Mouse (Mus musculus) ovary, postnatal 10 days (tissue): ENCODE results near the gene Socs7.
A peak's percentile ranks its signal among the peaks of the same experiment; 100 is the strongest.
"Not testable (repeated sequence)": the region's sequence is repeated elsewhere in the genome, so short reads cannot be mapped to it uniquely, and the experiment has no call there.

Experiments used
- DNase-seq: peaks from one replicate; pipeline ENCODE4 v3.0.0; 2022; ENCODE audit warnings: low spot score

Gene Socs7

DNA sequence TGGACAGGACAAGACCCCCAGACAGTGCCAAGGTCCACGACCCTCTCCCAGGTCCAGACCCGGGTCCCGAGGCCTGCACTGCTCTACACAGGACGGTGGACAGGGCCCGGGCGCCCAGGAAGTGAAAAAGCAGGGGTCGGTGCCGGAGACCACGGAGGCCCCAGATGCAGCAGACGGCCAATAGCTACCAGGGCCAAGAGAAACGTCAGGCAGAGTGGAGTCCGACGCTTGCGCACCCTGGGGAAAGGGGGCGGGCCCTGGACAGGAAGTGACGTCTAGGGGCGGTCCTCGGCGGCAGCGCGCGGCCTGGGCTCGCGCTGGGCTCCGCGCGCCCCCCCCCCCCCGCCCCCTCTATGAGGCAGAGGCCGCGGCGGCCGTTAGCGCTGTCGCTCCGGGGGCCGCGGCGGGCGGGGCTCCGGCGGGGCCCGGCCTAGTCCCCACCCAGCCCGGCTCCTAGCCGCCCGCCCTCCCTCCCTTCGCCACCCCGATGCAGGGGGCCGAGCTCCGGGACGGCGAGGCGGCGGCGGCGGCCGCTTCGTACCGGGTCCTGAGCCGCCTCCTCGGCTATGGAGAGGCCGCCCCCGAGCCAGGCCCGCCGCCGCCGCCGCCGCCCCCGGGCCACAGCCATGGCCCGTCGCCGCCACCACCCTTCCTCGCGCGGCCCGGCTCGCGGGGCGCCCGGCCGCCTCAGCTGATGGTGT is at the start of gene Socs7:
Gene Socs7 (plus strand): TSS at position 604 of the 701 bp plus-strand sequence.
- DNase-seq: peak; percentile 81

DNA sequence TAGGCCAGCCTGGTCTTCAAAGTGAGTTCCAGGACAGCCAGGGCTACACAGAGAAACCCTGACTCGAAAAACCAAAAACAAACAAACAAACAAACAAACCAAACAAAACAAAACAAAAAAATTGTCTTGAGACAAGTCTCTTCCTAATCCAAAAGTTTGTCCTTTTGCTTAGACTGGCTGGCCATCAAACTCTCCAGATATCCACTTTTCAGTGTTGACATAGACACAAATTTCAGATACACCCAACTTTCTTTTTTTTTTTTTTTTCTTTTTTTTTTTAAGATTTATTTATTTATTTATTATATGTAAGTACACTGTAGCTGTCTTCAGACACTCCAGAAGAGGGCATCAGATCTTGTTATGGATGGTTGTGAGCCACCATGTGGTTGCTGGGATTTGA is 49.5 kb upstream of the Socs7 start:
- not testable (repeated sequence) for DNase-seq

DNA sequence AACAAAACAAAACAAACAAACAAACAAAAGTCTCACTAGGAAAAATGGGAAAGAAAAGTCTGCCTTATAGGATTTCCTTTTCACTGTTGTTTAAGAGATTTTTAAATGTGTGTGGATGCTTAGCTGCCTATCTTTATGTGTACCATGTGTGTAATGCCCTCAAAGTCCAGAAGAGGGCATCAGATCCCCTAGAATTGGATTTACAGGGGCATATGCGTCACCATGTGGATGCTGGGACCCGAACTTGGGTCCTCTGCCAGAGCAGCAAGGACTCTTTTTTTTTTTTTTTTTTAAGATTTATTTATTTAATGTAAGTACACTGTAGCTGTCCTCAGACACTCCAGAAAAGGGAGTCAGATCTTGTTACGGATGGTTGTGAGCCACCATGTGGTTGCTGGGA is 48.2 kb upstream of the Socs7 start:
- DNase-seq: no peak

DNA sequence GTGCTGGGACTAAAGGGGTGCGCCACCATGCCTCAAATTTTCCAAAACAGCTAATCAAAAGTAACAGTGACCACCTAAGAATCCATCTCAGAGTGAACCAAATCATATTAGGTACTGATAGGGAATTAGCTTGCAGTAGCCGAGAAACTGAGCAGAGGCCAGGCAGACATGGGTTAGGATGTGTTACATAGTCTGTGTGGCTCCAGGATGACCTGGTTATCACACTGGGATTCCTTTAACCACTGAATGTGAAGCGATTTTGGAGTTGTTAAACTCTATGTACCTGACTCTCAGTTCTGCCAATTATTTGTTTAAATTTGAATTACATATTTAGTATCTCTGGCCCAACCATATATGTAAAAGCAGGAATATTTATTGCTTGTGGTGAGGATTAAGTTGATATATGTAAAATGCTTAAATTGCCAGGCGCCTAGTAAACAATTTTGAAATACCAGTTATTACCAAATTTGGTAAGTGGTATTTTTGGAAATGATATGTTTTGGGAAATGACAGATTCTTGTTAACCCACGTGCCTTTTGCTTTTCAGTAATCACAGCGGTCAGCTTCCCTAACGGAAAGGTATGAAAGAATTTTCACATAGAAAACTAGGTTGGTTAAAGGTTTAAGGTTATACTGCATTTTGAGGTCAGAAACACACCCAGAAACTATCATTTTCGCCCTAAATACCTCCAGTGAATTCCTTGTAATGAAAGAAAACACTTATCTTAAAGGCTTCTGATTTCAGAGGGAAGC is 47.4 kb upstream of the Socs7 start:
- no peak for DNase-seq

DNA sequence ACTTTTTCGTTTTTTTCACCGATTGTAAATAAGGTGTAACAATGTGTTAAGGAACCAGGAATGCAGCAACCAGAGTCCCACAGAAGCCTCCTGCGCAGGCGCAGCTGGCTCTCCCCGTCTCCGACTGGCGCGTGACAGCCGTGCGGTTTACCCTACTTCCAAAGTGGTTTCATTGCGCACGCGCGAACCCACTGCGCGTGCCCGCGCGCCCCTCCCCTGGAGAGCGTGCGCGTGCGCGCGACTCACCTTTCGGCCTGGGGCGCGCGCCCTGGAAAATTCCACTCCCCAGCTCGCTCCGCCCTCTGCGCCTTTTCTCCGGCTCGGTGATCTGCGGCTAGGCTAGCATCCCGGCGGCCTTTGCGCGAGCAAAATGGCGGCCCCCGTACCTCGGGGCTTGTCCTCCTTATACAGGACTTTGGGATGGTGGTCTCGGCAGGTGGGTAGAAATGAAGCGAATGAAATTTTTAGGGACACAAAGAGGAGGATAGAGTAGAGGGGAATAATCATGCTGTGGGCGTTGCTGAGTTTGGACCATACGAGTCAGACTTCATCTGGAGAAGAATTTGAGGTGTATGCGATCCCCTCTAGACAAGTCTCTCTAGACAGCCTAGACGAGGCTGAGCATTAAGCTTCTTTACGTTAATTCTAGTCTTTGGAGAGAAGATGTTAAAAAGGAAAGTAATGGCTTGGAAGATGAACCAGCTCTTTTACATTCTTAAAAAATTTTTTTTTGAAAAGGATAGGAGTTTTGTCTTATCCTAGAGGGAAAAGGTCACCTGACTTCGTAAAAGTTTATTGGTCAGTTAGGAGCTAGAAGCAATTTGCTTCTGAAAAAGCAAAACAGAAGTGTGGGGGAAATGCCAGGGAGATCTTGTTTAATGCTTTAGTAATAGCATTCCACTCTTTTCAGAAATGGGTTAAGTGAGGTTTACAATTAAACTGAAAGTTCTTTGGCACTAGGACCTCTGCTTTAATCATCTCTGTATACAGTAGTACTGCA is 46.5 kb upstream of the Socs7 start, which contains the start of gene Mrpl45:
Gene Mrpl45 (plus strand): TSS at position 213 of the 1,000 bp plus-strand sequence.
- peak; percentile 95 for DNase-seq

DNA sequence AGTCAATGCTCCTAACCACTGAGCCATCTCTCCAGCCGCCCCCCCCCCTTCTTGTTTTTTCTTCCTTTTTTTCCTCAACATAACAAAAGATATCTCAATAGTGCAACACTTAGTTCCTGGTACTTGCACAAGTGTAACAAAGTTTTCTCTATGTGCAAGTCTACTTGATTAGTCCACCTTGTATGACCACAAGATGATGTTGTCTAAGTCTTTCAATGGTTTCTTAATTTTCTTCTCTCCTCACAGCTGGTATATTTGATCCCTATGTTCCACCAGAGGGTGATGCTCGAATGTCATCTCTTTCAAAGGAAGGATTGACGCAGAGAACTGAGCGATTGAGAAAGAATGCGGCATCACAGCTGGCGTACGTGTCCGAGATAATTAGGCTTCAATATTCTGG is 41.2 kb upstream of the Socs7 start:
- no peak for DNase-seq

DNA sequence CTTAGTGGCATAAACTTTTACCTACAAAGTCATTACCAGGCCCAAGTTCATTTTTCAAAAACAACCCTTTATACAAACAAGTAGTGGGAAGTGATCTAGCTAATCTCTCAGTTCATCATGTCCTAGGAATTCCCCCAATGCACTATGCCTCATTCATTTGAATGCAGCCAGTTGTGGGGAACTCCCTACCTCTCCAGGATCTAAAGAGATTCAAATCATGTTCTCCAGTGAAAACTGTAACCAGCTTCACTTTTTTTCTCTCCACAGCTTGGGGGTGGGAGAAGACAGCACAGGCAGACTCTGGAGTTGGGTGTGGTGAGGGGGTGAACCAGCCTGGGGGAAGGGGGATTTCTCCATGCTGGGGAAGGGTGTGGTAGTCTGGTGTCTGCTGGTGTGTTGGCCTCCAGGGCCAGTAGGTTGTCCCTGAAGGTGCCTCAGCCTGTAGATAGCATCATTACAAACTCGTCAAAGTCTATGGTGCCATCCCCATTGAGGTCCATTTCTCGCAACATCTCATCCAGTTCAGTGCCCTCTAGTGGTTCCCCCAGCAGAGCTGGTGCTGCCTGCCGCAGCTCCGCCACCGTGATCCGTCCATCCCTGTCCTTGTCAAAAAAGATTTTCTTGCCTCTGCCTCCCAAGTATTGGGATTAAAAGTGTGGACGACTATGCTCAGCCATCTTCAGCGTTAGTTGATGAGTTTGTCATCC is 40.3 kb upstream of the Socs7 start:
- not testable (repeated sequence) for DNase-seq

DNA sequence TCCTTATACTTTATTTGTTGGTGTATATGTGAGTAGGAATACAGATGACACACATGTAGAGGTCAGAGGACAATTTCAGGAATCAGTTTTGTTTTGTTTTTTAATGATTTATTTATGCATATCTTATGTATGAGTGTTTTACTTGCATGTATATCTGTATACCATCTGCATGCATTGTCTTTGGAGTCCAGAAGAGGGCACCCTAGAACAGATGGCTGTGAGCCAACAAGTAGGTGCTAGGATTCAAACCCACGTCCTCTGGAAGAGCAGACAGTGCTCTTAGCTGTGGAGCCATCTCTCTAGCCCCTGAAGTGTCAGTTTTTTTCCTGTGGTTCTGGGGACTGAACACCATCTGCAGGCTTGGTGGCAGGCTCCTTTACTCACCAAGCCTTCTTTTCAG is 37.1 kb upstream of the Socs7 start:
- DNase-seq: no peak

DNA sequence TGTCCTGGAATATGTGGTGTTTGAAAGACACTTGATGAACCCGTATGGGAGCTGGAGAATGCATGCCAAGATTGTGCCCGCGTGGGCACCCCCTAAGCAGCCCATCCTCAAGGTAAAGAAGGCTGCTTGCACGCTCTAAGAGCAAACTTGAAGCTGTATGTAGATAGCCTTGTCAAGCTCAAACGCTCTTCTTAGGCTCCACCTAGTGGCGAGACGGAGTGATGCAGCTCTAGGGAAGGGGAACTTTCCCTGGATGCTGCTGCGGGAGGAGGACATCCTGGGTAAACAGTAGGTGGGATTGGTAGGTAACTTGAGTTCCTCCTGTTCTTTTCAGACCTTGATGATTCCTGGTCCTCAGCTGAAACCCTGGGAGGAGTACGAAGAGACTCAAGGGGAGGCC is 34.2 kb upstream of the Socs7 start:
- DNase-seq: no peak

DNA sequence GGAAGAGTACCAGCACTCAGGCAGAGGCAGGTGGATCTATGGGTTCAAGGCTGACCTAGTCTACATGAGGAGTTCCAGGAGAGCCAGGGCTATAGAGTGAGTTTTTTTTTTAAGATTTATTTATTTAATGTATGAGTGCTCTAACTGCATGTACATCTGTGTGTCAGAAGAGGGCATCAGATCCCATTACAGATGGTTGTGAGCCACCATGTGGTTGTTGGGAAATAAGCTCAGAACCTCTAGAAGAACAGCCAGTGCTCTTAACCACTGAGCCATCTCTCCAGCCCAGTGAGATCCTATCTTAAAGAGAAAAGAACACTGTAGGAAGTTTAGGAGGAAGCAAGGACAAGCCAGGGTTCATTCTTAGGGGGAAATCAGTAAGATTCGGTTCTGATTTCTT is 32.0 kb upstream of the Socs7 start:
- no peak for DNase-seq

DNA sequence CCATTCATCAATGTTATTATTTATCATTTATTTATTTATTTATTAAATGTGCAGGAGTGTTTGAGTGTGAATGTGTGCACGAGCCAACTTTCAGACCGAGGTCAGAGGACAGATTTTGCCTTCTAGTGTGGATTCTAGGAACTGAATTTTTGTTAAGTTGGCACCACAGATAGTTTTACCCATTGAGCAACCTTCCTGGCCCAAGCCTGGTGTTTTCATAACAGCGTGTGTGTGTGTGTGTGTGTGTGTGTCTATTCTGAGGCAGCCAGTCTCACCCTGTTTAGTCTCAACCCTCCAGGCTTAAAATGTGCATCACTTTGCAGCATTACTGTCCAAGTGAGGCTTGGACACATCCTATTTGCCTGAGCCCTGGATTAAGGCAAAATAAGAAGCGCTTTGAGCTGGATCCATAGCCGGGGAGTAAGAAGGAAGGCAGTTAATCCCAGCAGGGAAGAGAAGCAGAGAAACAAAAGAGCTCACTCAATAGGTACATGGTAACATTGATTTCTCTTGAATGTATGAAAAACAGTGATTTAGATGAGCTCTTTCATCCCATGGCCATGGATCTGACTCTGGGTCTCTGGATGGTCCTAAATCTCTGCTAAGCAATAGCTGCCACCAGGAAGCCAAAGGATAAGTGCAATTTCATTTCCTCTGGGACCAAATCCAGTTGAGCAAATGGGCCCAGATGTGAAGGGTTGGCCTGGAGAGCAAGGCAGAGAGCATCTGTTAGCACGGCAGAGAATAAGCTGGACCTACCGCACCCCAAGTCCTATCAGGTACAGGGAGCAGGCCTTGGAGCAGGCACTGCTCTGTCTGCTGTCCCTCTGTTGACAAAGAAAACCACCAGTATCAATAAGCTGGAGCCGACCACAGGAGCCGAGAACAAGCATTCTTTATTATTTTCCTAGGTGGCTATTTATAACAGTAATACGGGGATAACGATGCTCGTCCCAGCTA is 30.8 kb upstream of the Socs7 start:
- no peak for DNase-seq

DNA sequence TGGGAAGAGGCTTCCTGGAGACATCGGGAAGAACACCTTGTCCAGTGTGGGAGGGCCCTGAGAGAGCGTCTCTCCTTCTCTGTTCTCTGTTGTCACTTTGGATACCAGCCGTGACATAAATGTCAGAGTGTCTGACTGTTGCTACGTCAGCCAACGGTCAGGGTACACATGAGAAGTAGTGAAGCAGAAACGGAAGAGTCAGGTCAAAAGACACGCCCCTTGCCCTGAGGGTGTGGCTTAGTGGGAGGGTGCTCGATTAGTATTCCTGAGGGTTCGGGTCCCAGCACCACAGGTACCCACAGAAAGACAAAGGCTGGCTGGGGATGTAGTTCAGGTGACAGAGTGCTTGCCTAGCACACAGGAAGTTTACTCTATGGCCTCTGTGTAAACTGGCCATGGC is 29.3 kb upstream of the Socs7 start:
- DNase-seq: no peak

DNA sequence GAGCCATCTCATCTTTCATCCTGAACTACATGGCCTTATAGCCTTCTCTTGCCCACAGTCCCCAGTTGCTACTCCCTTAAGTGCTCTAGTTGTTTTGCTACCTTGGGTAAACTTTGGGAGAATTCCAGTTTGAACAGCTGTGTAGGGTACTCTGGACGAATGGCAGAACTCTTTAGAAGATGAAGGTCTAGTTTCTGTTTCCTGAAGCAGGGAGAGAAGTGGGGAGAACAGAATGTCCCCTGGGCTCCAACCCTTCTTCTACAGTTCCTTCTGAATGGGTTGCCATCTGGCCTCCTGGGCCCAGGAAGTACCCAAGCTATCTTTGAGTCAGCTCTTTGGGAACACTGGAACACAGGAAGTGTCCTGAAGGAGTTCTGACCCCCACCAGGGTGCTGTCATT is 28.5 kb upstream of the Socs7 start:
- DNase-seq: no peak

DNA sequence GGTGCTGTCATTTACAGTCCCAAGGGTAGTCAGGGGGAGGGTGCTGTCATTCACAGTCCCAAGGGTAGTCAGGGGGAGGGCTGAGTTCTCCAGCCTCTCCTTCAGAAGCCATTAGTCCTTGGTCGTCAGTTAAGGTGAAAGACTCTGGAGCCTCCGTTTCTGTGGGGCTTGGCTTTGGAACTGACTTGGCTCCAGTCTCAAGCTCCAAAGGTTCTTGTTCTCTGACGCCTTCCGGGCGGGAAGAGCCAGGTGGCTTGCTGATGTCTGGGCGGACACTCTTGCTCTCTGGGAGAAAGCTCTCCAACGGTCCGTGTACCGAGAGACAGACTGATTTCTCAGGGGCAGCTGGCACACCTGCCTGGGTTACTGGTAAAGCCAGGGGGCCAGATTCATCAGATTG is 28.0 kb upstream of the Socs7 start:
- DNase-seq: no peak

DNA sequence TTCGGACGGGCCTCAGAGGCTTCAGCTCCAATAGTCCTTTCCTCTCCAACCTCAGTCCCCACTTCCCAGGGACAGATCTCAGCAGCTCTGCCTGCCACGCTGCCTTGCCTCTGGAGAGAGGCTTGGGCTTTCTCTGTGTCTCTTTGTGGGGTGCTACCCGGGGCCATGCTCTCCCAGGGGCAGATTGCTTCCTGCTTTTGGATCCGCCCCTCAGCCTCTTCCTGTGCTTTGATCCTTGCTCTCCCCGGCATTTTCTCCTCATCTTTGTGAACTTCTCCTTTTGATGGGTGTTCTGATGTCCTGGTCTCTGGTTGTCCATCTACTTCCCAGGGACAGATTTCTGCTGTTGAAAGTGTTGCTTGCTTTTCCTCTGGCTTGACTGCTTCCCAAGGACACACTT is 26.1 kb upstream of the Socs7 start:
- DNase-seq: no peak

DNA sequence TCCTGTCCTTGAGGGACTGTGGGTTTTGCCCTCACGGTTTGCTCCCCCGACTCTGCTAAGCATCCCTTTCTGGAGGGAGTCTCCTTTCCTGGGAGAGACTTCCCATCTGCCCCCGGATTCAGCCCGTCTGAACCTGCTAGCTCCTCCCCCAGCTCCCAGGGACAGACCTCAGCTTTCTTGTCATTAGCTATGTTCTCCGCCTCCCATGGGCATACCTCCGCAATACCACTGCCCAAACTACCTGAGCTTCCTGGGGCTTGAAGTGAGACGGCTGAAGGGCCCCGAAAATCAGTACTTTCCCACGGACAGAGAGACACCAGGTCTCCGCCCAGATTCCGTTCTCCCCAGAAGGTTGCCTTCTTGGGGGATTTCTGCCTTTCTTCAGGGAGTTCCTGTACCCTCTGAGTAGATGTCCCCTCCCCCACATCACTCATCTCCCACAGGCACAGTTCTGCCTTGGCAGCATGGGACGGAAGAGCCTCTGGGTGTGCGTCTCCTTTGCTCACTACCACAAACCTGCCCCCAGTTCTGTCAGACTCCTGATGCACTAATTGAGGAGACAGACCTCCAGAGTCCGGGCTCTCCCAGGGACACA is 25.5 kb upstream of the Socs7 start:
- no peak for DNase-seq

DNA sequence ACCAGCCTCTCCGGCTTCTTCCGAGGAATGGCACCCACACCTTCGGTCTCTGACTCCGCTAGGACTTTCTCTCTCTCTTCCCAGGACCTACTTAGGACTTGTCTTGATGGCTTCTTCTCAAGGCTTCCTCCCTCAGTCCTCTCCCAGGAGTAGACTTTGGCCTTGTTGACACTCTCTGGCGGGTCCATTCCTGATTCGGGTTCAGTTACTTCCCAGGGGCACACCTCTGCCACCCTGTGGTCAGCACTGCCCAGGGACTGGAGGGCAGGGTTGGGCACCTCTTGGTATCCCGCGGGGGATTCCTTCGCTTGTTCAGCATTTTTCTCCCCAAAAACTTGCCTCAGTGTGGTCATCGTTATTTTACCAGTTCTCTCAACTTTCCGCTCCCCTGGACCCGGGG is 25.0 kb upstream of the Socs7 start:
- no peak for DNase-seq

DNA sequence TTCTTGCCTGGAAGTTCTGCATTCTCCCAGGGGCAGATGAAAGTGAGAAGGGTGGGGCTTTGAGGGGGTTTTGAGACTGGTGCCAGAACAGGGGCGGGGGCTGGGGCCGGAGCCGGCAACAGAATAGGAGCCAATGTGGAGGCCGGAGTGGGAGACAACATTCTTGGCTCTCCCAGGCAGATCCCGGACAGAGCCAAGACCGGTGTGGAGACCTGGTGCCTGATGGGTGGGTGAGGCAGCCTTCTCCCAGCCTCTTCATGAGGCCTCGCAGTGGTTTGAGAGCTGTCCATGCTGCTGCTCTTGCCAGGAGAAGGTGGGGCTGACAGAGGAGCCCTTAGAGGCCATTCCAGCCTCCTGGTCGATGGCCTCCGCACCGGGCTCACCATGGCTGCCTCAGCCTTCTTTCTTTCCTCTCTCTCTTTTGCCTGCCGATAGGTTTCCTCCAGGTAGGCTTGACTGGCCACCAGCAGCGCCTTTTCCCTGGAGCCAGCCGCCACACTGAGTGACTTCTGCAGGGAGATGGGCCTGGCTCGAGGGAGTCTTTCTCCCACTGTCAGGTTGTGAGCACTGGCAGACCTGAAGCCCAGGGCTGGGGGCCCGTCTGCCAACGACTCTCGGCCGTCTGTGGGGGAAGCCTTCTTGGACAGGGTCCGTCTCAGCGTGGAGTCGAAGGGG is 23.9 kb upstream of the Socs7 start:
- DNase-seq: peak; percentile 32

DNA sequence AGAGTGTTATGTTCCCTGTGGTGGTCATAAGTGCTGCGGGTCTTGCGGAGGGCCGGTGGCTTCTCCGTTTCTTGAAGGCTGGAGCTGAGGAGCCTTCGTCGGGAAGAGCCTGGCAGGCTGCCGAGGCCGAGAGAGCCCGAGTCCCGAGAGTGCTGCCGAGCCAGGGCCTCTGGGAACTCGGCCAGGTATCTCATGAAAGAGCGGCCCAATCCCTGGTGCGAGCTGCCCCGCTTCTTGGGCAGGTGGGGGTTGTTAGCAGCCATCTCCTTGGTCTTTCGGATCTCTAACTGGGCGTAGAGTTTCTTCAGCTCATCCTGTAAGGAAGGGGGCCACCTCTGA is 23.4 kb upstream of the Socs7 start:
- DNase-seq: peak; percentile 70

DNA sequence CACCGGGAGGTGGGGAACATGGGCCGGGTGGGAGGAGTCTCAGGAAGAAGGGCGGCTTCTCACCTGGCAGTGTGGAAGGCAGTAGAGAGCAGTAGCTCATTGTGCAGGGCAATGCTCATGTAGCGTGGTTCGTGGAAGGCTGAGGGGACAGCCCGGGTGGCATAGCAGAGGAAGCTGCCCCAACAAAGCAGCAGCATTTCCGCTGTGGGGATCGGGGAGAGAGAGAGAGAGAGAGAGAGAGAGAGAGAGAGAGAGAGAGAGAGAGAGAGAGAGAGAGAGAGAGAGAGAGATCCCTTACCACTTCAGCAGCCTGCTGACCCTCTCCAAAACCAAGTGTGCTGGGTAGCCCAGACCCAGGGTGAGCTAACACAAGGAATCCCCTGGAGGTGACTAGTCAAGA is 19.2 kb upstream of the Socs7 start:
- no peak for DNase-seq
